Mouse (Mus musculus) lung, embryonic 14.5 days (tissue): ENCODE data around the gene Nkd1. TPM values are rescaled to one million over a fixed set of nuclear protein-coding genes. Genes with fewer than 3 reads are reported as not detected.
A peak's percentile ranks its signal among the peaks of the same experiment; 100 is the strongest.

Source experiments
- ATAC-seq: fragments of 200-750 bp; cut with Nextera tagmentation; 2 replicates; pipeline ENCODE4 v1.8.0; 2017; ENCODE audit warnings: mild to moderate bottlenecking, moderate TSS enrichment, moderate library complexity; ENCODE audit not compliant: insufficient read depth
- DNase-seq: peaks from one replicate; pipeline ENCODE4 v3.0.0-alpha.2; 2015
- H3K27ac ChIP-seq: fragments of 300-500 bp; sonication (generic); 2 replicates; pipeline ENCODE4 v1.5.1; 2014; ENCODE audit warnings: low read depth, mild to moderate bottlenecking, moderate library complexity
- H3K27me3 ChIP-seq: fragments of 300-500 bp; sonication (generic); 2 replicates; pipeline ENCODE4 v1.6.1; 2014; ENCODE audit warnings: low read length, control low read depth; ENCODE audit not compliant: insufficient read depth
- H3K36me3 ChIP-seq: fragments of 300-500 bp; sonication (generic); 2 replicates; pipeline ENCODE4 v1.6.1; 2014; ENCODE audit warnings: control low read depth; ENCODE audit not compliant: insufficient read depth
- H3K4me1 ChIP-seq: fragments of 300-500 bp; sonication (generic); 2 replicates; pipeline ENCODE4 v1.6.1; 2014; ENCODE audit warnings: antibody characterized with exemption, control low read depth; ENCODE audit not compliant: insufficient read depth
- H3K4me2 ChIP-seq: fragments of 300-500 bp; sonication (generic); 2 replicates; pipeline ENCODE4 v1.6.1; 2014; ENCODE audit warnings: mild to moderate bottlenecking
- H3K4me3 ChIP-seq: fragments of 300-500 bp; sonication (generic); 2 replicates; pipeline ENCODE4 v1.5.1; 2014; ENCODE audit warnings: low read depth, low read length
- H3K9ac ChIP-seq: fragments of 300-500 bp; sonication (generic); 2 replicates; pipeline ENCODE4 v1.6.1; 2014
- H3K9me3 ChIP-seq: fragments of 300-500 bp; sonication (generic); 2 replicates; pipeline ENCODE4 v1.6.1; 2016; ENCODE audit warnings: low read depth, low read length, control low read depth
- CTCF ChIP-seq: IDR thresholded peaks from 2 replicates; pipeline ENCODE4 v1.5.1; 2016; ENCODE audit warnings: antibody characterized with exemption, low read depth
- WGBS: fragments of 180-500 bp; shearing (Covaris S2); extraction: QIAGEN DNeasy Blood & Tissue Kit; methylation state at CpG from one replicate; pipeline ENCODE4 v1.1.7; 2014; 5-methylcytosine and 5-hydroxymethylcytosine counted together
- polyA plus RNA-seq: library from polyadenylated mRNA; unstranded; fragments of >200 nt; fragmentation: Nextera tagmentation; extraction: Ambion mirVana; gene quantifications from 2 replicates; pipeline ENCODE4 v1.2.1, GENCODE M21; 2014

Nkd1 gene
- polyA plus RNA-seq, 1 experiment from 2014 or later = 63.4 TPM

- no peak for TF ChIP-seq CTCF
- Histone ChIP-seq H3K27ac (peak overlapping the region; percentile 87), H3K27me3 (no peaks in the 10 kb centered on the region), H3K4me2 (peak overlapping the region; percentile 8; the same call in 1 of the 2 replicates), H3K36me3 (peaks cover 4% of the 10 kb centered on the region; the same call in 1 of the 2 replicates), H3K9ac (no peak overlapping the region), H3K4me1 (peaks cover 33% of the 10 kb centered on the region), H3K4me3 (no peak overlapping the region), H3K9me3 (no peaks in the 10 kb centered on the region)
- peak; percentile 66 for ATAC-seq
- DNase-seq = peak; percentile 93
- WGBS = 32% methylated on average over 19 of the region's 19 CpGs
Measured at GRCm38 (mm10) chr8:88537998-88538975, 17.1 kb downstream of the Nkd1 start.

DNA sequence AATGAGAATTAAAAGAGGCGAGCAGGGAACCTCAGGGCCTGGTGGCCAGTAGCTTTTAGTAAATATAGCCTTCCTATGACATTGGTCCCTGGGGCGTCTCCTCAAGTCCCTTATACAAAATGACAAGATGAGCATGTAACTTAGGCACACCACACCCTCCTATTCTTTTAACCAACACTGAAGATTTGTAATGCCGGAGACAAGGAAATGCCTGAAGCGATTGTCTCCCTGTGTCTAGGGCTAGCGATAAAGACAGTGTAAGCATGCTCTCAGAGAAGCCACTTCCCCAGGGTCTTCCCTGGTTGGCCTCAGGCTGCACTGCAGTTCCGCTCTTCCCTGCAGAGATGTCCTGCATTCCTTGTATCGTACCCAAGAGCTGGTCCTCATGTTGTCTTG is 17.8 kb downstream of the Nkd1 start:
- Histone ChIP-seq H3K27me3 (no peaks in the 10 kb centered on the region), H3K36me3 (peaks cover 4% of the 10 kb centered on the region; the same call in 1 of the 2 replicates), H3K4me2 (no peak overlapping the region; the same call in 1 of the 2 replicates), H3K4me1 (peaks cover 34% of the 10 kb centered on the region), H3K4me3 (no peak overlapping the region), H3K27ac (peak overlapping the region; percentile 69), H3K9ac (no peak overlapping the region), H3K9me3 (no peaks in the 10 kb centered on the region)
- no peak for TF ChIP-seq CTCF
- WGBS = 82% methylated on average over 7 of the region's 7 CpGs
- ATAC-seq = no peak
- DNase-seq = no peak

DNA sequence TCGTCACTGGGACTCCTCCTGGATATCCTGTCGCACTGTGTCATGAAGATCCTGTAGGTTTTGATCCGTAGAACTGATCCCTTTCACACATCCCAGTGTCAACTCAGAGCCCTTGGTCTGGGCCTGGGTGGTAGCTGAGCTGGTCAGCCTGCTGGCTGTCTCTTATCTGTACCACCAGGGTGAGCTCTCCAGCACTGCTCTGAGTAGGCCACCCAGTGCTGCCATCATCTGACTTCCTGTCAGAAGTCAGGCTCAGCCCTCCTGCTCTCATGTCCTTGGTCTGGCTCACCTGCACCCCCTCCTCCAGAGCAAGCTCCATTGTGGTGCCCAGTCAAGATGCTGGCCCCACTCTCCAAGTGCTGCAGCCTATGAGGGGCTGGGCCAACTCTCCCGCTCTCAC is 18.8 kb downstream of the Nkd1 start:
- Histone ChIP-seq H3K4me1 (peaks cover 35% of the 10 kb centered on the region), H3K4me3 (no peak overlapping the region), H3K27ac (no peak overlapping the region), H3K9ac (no peak overlapping the region), H3K4me2 (no peak overlapping the region), H3K9me3 (no peaks in the 10 kb centered on the region), H3K27me3 (no peaks in the 10 kb centered on the region), H3K36me3 (peaks cover 6% of the 10 kb centered on the region; the same call in 1 of the 2 replicates)
- 74% methylated on average over 4 of the region's 4 CpGs for WGBS
- no peak for DNase-seq
- no peak for ATAC-seq
- TF ChIP-seq CTCF = peak; percentile 49

DNA sequence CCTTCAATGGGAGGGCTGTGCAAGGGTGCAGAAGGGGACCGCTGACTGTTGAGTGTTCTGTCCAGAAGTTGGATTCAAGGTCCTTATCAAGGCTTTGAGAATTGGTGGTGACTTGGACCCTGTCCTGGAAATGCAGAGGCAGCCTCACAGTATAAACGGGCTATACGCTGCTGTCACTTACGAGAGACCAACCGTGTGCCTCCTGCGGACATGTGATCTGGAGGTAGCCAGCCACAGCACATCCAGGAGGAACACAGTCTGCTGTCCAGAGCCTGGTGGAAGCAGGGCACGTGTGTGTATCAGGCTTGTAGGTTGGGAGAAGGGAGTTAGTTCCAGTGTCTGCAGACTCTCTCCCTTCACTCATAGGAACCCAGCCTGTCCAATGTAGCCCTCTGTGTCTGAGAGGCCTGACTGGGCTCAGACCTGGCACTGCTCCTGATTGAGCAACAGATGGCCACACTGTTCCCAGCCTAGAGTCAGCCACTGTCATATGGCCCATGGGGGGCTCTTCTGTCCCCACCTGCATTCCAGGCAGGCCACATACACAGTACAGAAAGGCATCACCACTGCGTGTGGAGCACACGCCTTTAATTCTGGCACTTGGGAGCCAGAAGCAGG is 21.6 kb downstream of the Nkd1 start:
- H3K27me3 ChIP-seq = no peaks in the 10 kb centered on the region
- H3K9me3 ChIP-seq = no peaks in the 10 kb centered on the region
- no peak overlapping the region for H3K9ac ChIP-seq
- H3K4me3 ChIP-seq = no peak overlapping the region
- H3K36me3 ChIP-seq = peaks cover 7% of the 10 kb centered on the region; the same call in 1 of the 2 replicates
- ATAC-seq = no peak
- peak; percentile 41 for DNase-seq
- peak overlapping the region; percentile 63; the same call in 1 of the 2 replicates for H3K27ac ChIP-seq
- 79% methylated on average over 9 of the region's 9 CpGs for WGBS
- H3K4me1 ChIP-seq = peaks cover 44% of the 10 kb centered on the region
- no peak overlapping the region for H3K4me2 ChIP-seq
- no peak for TF ChIP-seq CTCF

- peak; percentile 61 for DNase-seq
- H3K36me3 ChIP-seq = peaks cover 11% of the 10 kb centered on the region; the same call in 1 of the 2 replicates
- ATAC-seq = peak; percentile 12; the same call in 1 of the 2 replicates
- H3K9ac ChIP-seq = no peak overlapping the region
- 63% methylated on average over 4 of the region's 4 CpGs for WGBS
- no peaks in the 10 kb centered on the region for H3K9me3 ChIP-seq
- H3K27me3 ChIP-seq = no peaks in the 10 kb centered on the region
- H3K27ac ChIP-seq = no peak overlapping the region
- H3K4me3 ChIP-seq = no peak overlapping the region
- H3K4me2 ChIP-seq = no peak overlapping the region
- peaks cover 37% of the 10 kb centered on the region for H3K4me1 ChIP-seq
- no peak for TF ChIP-seq CTCF
Measured at GRCm38 (mm10) chr8:88544677-88545076, 23.5 kb downstream of the Nkd1 start.

- Histone ChIP-seq H3K27me3 (no peaks in the 10 kb centered on the region), H3K27ac (peak overlapping the region; percentile 97), H3K4me2 (no peak overlapping the region), H3K4me1 (peaks cover 34% of the 10 kb centered on the region), H3K4me3 (no peak overlapping the region), H3K9ac (peak overlapping the region; percentile 35; the same call in 1 of the 2 replicates), H3K9me3 (no peaks in the 10 kb centered on the region), H3K36me3 (peaks cover 11% of the 10 kb centered on the region; the same call in 1 of the 2 replicates)
- 97% methylated on average over 7 of the region's 7 CpGs for WGBS
- ATAC-seq (no peak), DNase-seq (no peak)
- no peak for TF ChIP-seq CTCF
Measured at GRCm38 (mm10) chr8:88545441-88545840, 24.3 kb downstream of the Nkd1 start.
